Mouse (Mus musculus) midbrain, embryonic 10.5 days (tissue): ENCODE data around the gene Ppm1l. TPM values are rescaled to one million over a fixed set of nuclear protein-coding genes. Genes with fewer than 3 reads are reported as not detected.

Source experiments
- DNase-seq: peaks from one replicate; pipeline ENCODE4 v3.0.0-alpha.2; 2017; ENCODE audit warnings: low spot score
- H3K27ac ChIP-seq: fragments of 300-500 bp; sonication (generic); replicated peaks from 2 replicates; pipeline ENCODE4 v1.5.1; 2016; ENCODE audit warnings: mild to moderate bottlenecking
- H3K27me3 ChIP-seq: fragments of 300-500 bp; sonication (generic); 2 replicates; pipeline ENCODE4 v1.6.1; 2016; ENCODE audit warnings: low read depth, mild to moderate bottlenecking; ENCODE audit not compliant: poor library complexity, severe bottlenecking
- H3K36me3 ChIP-seq: fragments of 300-500 bp; sonication (generic); 2 replicates; pipeline ENCODE4 v1.6.1; 2016; ENCODE audit warnings: mild to moderate bottlenecking, moderate library complexity
- H3K4me1 ChIP-seq: fragments of 300-500 bp; sonication (generic); 2 replicates; pipeline ENCODE4 v1.6.1; 2016
- H3K4me3 ChIP-seq: fragments of 300-500 bp; sonication (generic); 2 replicates; pipeline ENCODE4 v1.5.1; 2016; ENCODE audit warnings: mild to moderate bottlenecking, moderate library complexity
- H3K9me3 ChIP-seq: fragments of 300-500 bp; sonication (generic); replicated peaks from 2 replicates; pipeline ENCODE4 v1.6.1; 2016; ENCODE audit warnings: mild to moderate bottlenecking
- WGBS: fragments of 180-500 bp; shearing (Covaris S2); methylation state at CpG from one replicate; pipeline ENCODE4 v1.1.7; 2016; 5-methylcytosine and 5-hydroxymethylcytosine counted together
- polyA plus RNA-seq: library from polyadenylated mRNA; unstranded; fragments of >200 nt; fragmentation: Nextera tagmentation; extraction: Ambion mirVana; gene quantifications from 2 replicates; pipeline ENCODE4 v1.2.1, GENCODE M21; 2016

Gene Ppm1l
- polyA plus RNA-seq, 1 experiment from 2014 or later = 14.8 TPM

DNA sequence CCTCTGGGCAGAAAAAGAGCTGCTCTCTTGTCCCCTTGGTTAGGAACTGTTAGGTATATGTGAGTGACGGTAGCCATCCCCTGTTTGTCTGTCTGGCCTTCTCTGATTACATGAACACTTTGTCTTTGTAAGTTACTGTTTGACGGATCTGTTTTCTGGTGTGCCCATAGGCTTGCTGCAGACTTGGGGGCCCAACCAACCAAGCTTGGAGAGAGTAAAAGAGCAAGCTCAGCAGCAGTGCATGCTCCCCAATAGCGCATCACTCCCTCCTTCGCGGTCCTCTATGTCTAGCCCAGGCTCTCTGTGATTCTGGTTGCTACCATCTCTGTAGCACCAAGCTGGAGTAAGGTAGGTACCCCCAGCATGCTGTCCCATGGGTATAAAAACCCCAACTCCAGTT is 291.2 kb downstream of the Ppm1l start:
- Histone ChIP-seq H3K4me3 (no peak overlapping the region), H3K27me3 (no peaks in the 10 kb centered on the region), H3K27ac (no peak overlapping the region), H3K4me1 (no peaks in the 10 kb centered on the region), H3K36me3 (no peaks in the 10 kb centered on the region), H3K9me3 (peaks cover 8% of the 10 kb centered on the region)
- WGBS = 90% methylated on average over 5 of the region's 5 CpGs
- DNase-seq = no peak

Other genes starting within 250 kb of the Ppm1l start
- gene Kpna4, start 189.7 kb upstream of the Ppm1l start, polyA plus RNA-seq = 34.2 and 35.6 TPM in 2 replicates
- not detected in 2 replicates for gene Arl14, start 94.4 kb upstream of the Ppm1l start, polyA plus RNA-seq